Mouse (Mus musculus): ENCODE measurements at regions not wholly inside any gene's neighbourhood (a gene's known extent, or its start where the extent isn't known, plus 50 kb on each side); places are given as distances from the start of the nearest gene placed in this dataset.

GRCm38 (mm10) chr4:81661096-81661495 lies 218.5 kb upstream of the Mpdz start:
- no peak overlapping the region for H3K9ac ChIP-seq (replicated peaks; ENCODE audit: low read length)
- no peaks in the 10 kb centered on the region for H3K4me1 ChIP-seq (ENCODE audit: control insufficient read depth, insufficient read depth, low read length)
- no peak overlapping the region for H3K4me3 ChIP-seq (ENCODE audit: low read depth, low read length)
- H3K36me3 ChIP-seq (replicated peaks; ENCODE audit: control insufficient read depth, insufficient read depth, low read depth, low read length): no peaks in the 10 kb centered on the region
- H3K27me3 ChIP-seq (ENCODE audit: control insufficient read depth, insufficient read depth, low read length): no peaks in the 10 kb centered on the region
- DNase-seq (ENCODE audit: low spot score): no peak
- no peak overlapping the region for H3K27ac ChIP-seq (replicated peaks; ENCODE audit: low read depth, low read length)
- no peak for ATAC-seq (replicated peaks; ENCODE audit: insufficient number of reproducible peaks, low FRiP score, low TSS enrichment, low read depth)
- H3K9me3 ChIP-seq (replicated peaks; ENCODE audit: control insufficient read depth, low read length): no peaks in the 10 kb centered on the region
- H3K4me2 ChIP-seq (ENCODE audit: low read depth, low read length): no peak overlapping the region

DNA sequence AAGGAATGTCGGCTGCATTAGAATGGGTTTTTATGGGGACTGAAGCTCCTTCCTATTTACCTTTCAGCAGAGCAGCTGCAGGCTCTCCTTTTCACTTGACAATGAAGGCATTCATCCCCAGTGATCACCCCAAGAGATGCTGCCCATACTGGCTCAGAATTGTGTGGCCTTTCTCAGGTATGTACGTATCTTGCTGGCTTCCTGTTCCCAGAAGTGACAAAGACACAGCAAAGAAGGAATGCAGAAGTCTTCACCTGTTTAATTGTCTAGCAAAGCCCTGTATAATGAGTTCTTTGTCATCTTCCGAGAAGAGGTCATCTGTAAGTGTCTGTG lies 185.8 kb upstream of the Mpdz start:
- 46% methylated on average over 3 of the region's 3 CpGs for WGBS
- Histone ChIP-seq H3K4me2 (ENCODE audit: low read depth, low read length) (no peak overlapping the region), H3K27me3 (ENCODE audit: control insufficient read depth, insufficient read depth, low read length) (no peaks in the 10 kb centered on the region), H3K4me1 (ENCODE audit: control insufficient read depth, insufficient read depth, low read length) (no peaks in the 10 kb centered on the region), H3K9ac (replicated peaks; ENCODE audit: low read length) (no peak overlapping the region), H3K36me3 (replicated peaks; ENCODE audit: control insufficient read depth, insufficient read depth, low read depth, low read length) (no peaks in the 10 kb centered on the region), H3K9me3 (replicated peaks; ENCODE audit: control insufficient read depth, low read length) (no peaks in the 10 kb centered on the region), H3K27ac (replicated peaks; ENCODE audit: low read depth, low read length) (no peak overlapping the region), H3K4me3 (ENCODE audit: low read depth, low read length) (no peak overlapping the region)
- DNase-seq (ENCODE audit: low spot score): no peak
- no peak for ATAC-seq (replicated peaks; ENCODE audit: insufficient number of reproducible peaks, low FRiP score, low TSS enrichment, low read depth)

GRCm38 (mm10) chr4:81627714-81628495 lies 185.3 kb upstream of the Mpdz start:
- no peak for DNase-seq (ENCODE audit: low spot score)
- Histone ChIP-seq H3K4me3 (ENCODE audit: low read depth, low read length) (no peak overlapping the region), H3K4me1 (ENCODE audit: control insufficient read depth, insufficient read depth, low read length) (no peaks in the 10 kb centered on the region), H3K4me2 (ENCODE audit: low read depth, low read length) (no peak overlapping the region), H3K9ac (replicated peaks; ENCODE audit: low read length) (no peak overlapping the region), H3K36me3 (replicated peaks; ENCODE audit: control insufficient read depth, insufficient read depth, low read depth, low read length) (no peaks in the 10 kb centered on the region), H3K27ac (replicated peaks; ENCODE audit: low read depth, low read length) (no peak overlapping the region), H3K27me3 (ENCODE audit: control insufficient read depth, insufficient read depth, low read length) (no peaks in the 10 kb centered on the region), H3K9me3 (replicated peaks; ENCODE audit: control insufficient read depth, low read length) (no peaks in the 10 kb centered on the region)
- WGBS: 76% methylated on average over 12 of the region's 12 CpGs
- no peak for ATAC-seq (replicated peaks; ENCODE audit: insufficient number of reproducible peaks, low FRiP score, low TSS enrichment, low read depth)

DNA sequence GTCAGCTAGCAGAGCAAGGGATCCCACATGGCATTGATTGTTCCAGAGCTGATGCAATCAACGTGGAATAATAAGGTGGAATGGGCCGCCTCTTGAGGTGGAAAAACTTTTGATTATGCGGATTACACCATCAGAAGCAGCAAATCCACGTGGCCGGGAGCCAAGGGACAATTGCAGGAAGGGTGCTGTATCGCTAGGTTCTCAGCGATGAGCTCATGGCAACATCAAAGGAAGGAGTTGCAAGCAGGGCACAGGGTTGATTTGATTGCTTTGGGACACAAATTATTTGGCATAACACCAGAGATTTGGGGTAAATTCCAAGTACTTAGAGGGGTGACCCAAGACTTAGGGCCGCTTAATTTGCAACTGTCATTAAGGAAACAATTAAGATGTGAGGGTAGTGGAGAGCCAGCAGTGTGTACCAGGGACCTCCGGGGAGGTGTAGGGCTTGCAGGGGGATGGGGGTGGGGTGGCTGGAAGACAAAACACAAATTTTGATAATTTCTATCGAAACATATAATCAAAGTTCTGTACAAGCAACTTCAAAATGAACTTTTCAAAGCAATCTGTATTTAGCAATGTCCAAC lies 182.8 kb upstream of the Mpdz start:
- H3K4me2 ChIP-seq (ENCODE audit: low read depth, low read length): no peak overlapping the region
- no peaks in the 10 kb centered on the region for H3K36me3 ChIP-seq (replicated peaks; ENCODE audit: control insufficient read depth, insufficient read depth, low read depth, low read length)
- ATAC-seq (replicated peaks; ENCODE audit: insufficient number of reproducible peaks, low FRiP score, low TSS enrichment, low read depth) (no peak; the same call in 1 of the 2 replicates), DNase-seq (ENCODE audit: low spot score) (peak; percentile 38)
- H3K27ac ChIP-seq (replicated peaks; ENCODE audit: low read depth, low read length): no peak overlapping the region
- H3K4me3 ChIP-seq (ENCODE audit: low read depth, low read length): no peak overlapping the region
- H3K9ac ChIP-seq (replicated peaks; ENCODE audit: low read length): no peak overlapping the region
- H3K27me3 ChIP-seq (ENCODE audit: control insufficient read depth, insufficient read depth, low read length): no peaks in the 10 kb centered on the region
- no peaks in the 10 kb centered on the region for H3K9me3 ChIP-seq (replicated peaks; ENCODE audit: control insufficient read depth, low read length)
- no peaks in the 10 kb centered on the region for H3K4me1 ChIP-seq (ENCODE audit: control insufficient read depth, insufficient read depth, low read length)
- WGBS: 51% methylated on average over 10 of the region's 10 CpGs

GRCm38 (mm10) chr4:81624111-81624510 lies 181.5 kb upstream of the Mpdz start:
- no peak overlapping the region for H3K4me3 ChIP-seq (ENCODE audit: low read depth, low read length)
- no peak for DNase-seq (ENCODE audit: low spot score)
- WGBS: 92% methylated on average over 4 of the region's 4 CpGs
- no peak for ATAC-seq (replicated peaks; ENCODE audit: insufficient number of reproducible peaks, low FRiP score, low TSS enrichment, low read depth)
- no peaks in the 10 kb centered on the region for H3K4me1 ChIP-seq (ENCODE audit: control insufficient read depth, insufficient read depth, low read length)
- no peak overlapping the region for H3K27ac ChIP-seq (replicated peaks; ENCODE audit: low read depth, low read length)
- H3K9ac ChIP-seq (replicated peaks; ENCODE audit: low read length): no peak overlapping the region
- no peaks in the 10 kb centered on the region for H3K9me3 ChIP-seq (replicated peaks; ENCODE audit: control insufficient read depth, low read length)
- no peaks in the 10 kb centered on the region for H3K27me3 ChIP-seq (ENCODE audit: control insufficient read depth, insufficient read depth, low read length)
- no peak overlapping the region for H3K4me2 ChIP-seq (ENCODE audit: low read depth, low read length)
- H3K36me3 ChIP-seq (replicated peaks; ENCODE audit: control insufficient read depth, insufficient read depth, low read depth, low read length): no peaks in the 10 kb centered on the region

GRCm38 (mm10) chr4:81621391-81622137 lies 178.9 kb upstream of the Mpdz start:
- Histone ChIP-seq H3K4me3 (ENCODE audit: low read depth, low read length) (no peak overlapping the region), H3K4me1 (ENCODE audit: control insufficient read depth, insufficient read depth, low read length) (no peaks in the 10 kb centered on the region), H3K4me2 (ENCODE audit: low read depth, low read length) (no peak overlapping the region), H3K27me3 (ENCODE audit: control insufficient read depth, insufficient read depth, low read length) (no peaks in the 10 kb centered on the region), H3K27ac (replicated peaks; ENCODE audit: low read depth, low read length) (no peak overlapping the region), H3K9me3 (replicated peaks; ENCODE audit: control insufficient read depth, low read length) (no peaks in the 10 kb centered on the region), H3K9ac (replicated peaks; ENCODE audit: low read length) (no peak overlapping the region), H3K36me3 (replicated peaks; ENCODE audit: control insufficient read depth, insufficient read depth, low read depth, low read length) (no peaks in the 10 kb centered on the region)
- 90% methylated on average over 8 of the region's 8 CpGs for WGBS
- ATAC-seq (replicated peaks; ENCODE audit: insufficient number of reproducible peaks, low FRiP score, low TSS enrichment, low read depth) (no peak), DNase-seq (ENCODE audit: low spot score) (no peak)

GRCm38 (mm10) chr4:81617191-81617590 lies 174.6 kb upstream of the Mpdz start:
- no peak for DNase-seq (ENCODE audit: low spot score)
- H3K36me3 ChIP-seq (replicated peaks; ENCODE audit: control insufficient read depth, insufficient read depth, low read depth, low read length): no peaks in the 10 kb centered on the region
- H3K4me3 ChIP-seq (ENCODE audit: low read depth, low read length): no peak overlapping the region
- no peaks in the 10 kb centered on the region for H3K4me1 ChIP-seq (ENCODE audit: control insufficient read depth, insufficient read depth, low read length)
- no peak overlapping the region for H3K9ac ChIP-seq (replicated peaks; ENCODE audit: low read length)
- H3K4me2 ChIP-seq (ENCODE audit: low read depth, low read length): no peak overlapping the region
- 62% methylated on average over 5 of the region's 5 CpGs for WGBS
- no peak for ATAC-seq (replicated peaks; ENCODE audit: insufficient number of reproducible peaks, low FRiP score, low TSS enrichment, low read depth)
- H3K27ac ChIP-seq (replicated peaks; ENCODE audit: low read depth, low read length): no peak overlapping the region
- H3K27me3 ChIP-seq (ENCODE audit: control insufficient read depth, insufficient read depth, low read length): no peaks in the 10 kb centered on the region
- H3K9me3 ChIP-seq (replicated peaks; ENCODE audit: control insufficient read depth, low read length): no peaks in the 10 kb centered on the region

DNA sequence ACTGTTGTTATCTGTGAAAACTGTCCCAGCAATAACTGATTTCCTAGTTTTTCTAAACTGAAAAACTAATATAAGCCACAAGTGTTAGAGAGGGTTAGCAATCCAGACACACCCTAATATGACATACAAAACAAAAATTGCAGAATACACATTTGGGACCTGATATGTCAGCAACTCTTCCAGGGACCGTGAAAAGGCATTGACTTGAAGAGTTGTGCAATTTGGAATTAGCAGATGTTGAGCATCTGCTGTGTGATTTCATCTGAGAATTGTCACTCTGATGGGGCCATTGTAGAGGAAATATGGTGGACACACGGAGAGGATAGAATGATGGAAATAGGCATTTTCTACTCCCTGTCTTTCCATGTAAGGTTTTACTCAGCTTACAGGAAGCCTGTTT lies 168.6 kb upstream of the Mpdz start:
- 87% methylated on average over 2 of the region's 2 CpGs for WGBS
- no peak overlapping the region for H3K27ac ChIP-seq (replicated peaks; ENCODE audit: low read depth, low read length)
- no peaks in the 10 kb centered on the region for H3K4me1 ChIP-seq (ENCODE audit: control insufficient read depth, insufficient read depth, low read length)
- H3K36me3 ChIP-seq (replicated peaks; ENCODE audit: control insufficient read depth, insufficient read depth, low read depth, low read length): no peaks in the 10 kb centered on the region
- ATAC-seq (replicated peaks; ENCODE audit: insufficient number of reproducible peaks, low FRiP score, low TSS enrichment, low read depth): no peak
- no peak for DNase-seq (ENCODE audit: low spot score)
- no peak overlapping the region for H3K4me2 ChIP-seq (ENCODE audit: low read depth, low read length)
- H3K27me3 ChIP-seq (ENCODE audit: control insufficient read depth, insufficient read depth, low read length): no peaks in the 10 kb centered on the region
- no peaks in the 10 kb centered on the region for H3K9me3 ChIP-seq (replicated peaks; ENCODE audit: control insufficient read depth, low read length)
- H3K9ac ChIP-seq (replicated peaks; ENCODE audit: low read length): no peak overlapping the region
- no peak overlapping the region for H3K4me3 ChIP-seq (ENCODE audit: low read depth, low read length)
